Mouse (Mus musculus): ENCODE measurements around the gene Park7.

- TF ChIP-seq POLR2A (IDR thresholded peaks at IDR 0.05; ENCODE audit: extremely low read depth, insufficient read depth, low read length) = no peak
- TF ChIP-seq CTCF (IDR thresholded peaks at IDR 0.05; ENCODE audit: extremely low read depth, insufficient read depth, low read length) = no peak
These were observed 45.4 kb downstream of the Park7 start for GRCm38 (mm10) chr4:150868859-150869258.

Data from cortical plate, adult 2 months (tissue).